Mouse (Mus musculus) liver, postnatal 0 days (tissue): ENCODE measurements at regions not wholly inside any gene's neighbourhood (a gene's known extent, or its start where the extent isn't known, plus 50 kb on each side); places are given as distances from the start of the nearest gene placed in this dataset.

Source experiments
- ATAC-seq: fragments of 200-750 bp; cut with Nextera tagmentation; 2 replicates; pipeline ENCODE4 v1.8.0; 2017; ENCODE audit warnings: mild to moderate bottlenecking, moderate library complexity
- DNase-seq: peaks from one replicate; pipeline ENCODE4 v3.0.0-alpha.2; 2016
- H3K27ac ChIP-seq: fragments of 300-500 bp; sonication (generic); 2 replicates; pipeline ENCODE4 v1.5.1; 2014; ENCODE audit warnings: antibody characterized with exemption, moderate library complexity, mild to moderate bottlenecking, low read depth
- H3K27me3 ChIP-seq: fragments of 300-500 bp; sonication (generic); 2 replicates; pipeline ENCODE4 v1.6.1; 2014; ENCODE audit warnings: low read length, control low read depth, mixed read lengths; ENCODE audit not compliant: insufficient read depth
- H3K36me3 ChIP-seq: fragments of 300-500 bp; sonication (generic); replicated peaks from 2 replicates; pipeline ENCODE4 v1.6.1; 2014; ENCODE audit warnings: mild to moderate bottlenecking, control low read depth, low read length, moderate library complexity, mixed read lengths; ENCODE audit not compliant: insufficient read depth
- H3K4me1 ChIP-seq: fragments of 300-500 bp; sonication (generic); 2 replicates; pipeline ENCODE4 v1.6.1; 2014; ENCODE audit warnings: antibody characterized with exemption, mild to moderate bottlenecking, control low read depth; ENCODE audit not compliant: insufficient read depth
- H3K4me2 ChIP-seq: fragments of 300-500 bp; sonication (generic); 2 replicates; pipeline ENCODE4 v1.6.1; 2014; ENCODE audit warnings: low read depth, mild to moderate bottlenecking, low read length, moderate library complexity, mixed read lengths
- H3K4me3 ChIP-seq: fragments of 300-500 bp; sonication (generic); 2 replicates; pipeline ENCODE4 v1.5.1; 2014; ENCODE audit warnings: low read depth, low read length
- H3K9ac ChIP-seq: fragments of 300-500 bp; sonication (generic); replicated peaks from 2 replicates; pipeline ENCODE4 v1.6.1; 2014; ENCODE audit warnings: mild to moderate bottlenecking, moderate library complexity
- H3K9me3 ChIP-seq: fragments of 300-500 bp; sonication (generic); 2 replicates; pipeline ENCODE4 v1.6.1; 2016; ENCODE audit warnings: mild to moderate bottlenecking, control low read depth, low read length, mixed read lengths
- CTCF ChIP-seq: sonication (generic); IDR thresholded peaks from 2 replicates; pipeline ENCODE4 v1.5.1; 2016; ENCODE audit warnings: antibody characterized with exemption, low read depth
- EP300 ChIP-seq: IDR thresholded peaks from 2 replicates; pipeline ENCODE4 v1.6.1; 2016; ENCODE audit warnings: antibody characterized with exemption, low read depth, mild to moderate bottlenecking
- WGBS: fragments of 180-500 bp; shearing (Covaris S2); extraction: QIAGEN DNeasy Blood & Tissue Kit; methylation state at CpG from one replicate; pipeline ENCODE4 v1.1.7; 2014; ENCODE audit not compliant: insufficient replicate concordance; 5-methylcytosine and 5-hydroxymethylcytosine counted together

DNA sequence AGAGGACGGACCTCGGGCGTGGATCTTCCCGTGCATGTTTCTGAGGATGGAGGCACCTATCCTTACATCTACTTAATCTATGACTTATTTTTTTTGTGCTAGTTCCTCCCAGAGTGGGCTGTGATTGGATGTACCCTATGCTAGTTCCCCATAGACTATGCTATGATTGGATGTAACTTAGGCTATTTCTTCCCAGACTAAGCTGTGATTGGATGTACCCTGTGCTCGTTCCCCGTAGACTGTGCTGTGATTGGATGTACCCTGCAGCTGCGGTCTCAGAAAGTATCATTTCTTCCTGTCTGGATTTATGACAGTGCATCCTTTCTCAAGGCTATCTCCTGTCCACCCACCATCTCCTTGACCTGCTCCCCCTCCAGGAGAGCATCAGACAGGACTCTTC is 410.2 kb downstream of the Ptpru start:
- no peaks in the 10 kb centered on the region for H3K9me3 ChIP-seq
- TF ChIP-seq EP300 (no peak), CTCF (no peak)
- H3K9ac ChIP-seq: no peak overlapping the region
- ATAC-seq (no peak), DNase-seq (no peak)
- H3K4me2 ChIP-seq: no peak overlapping the region
- no peak overlapping the region for H3K27ac ChIP-seq
- H3K27me3 ChIP-seq: no peaks in the 10 kb centered on the region
- WGBS: 87% methylated on average over 7 of the region's 7 CpGs
- no peaks in the 10 kb centered on the region for H3K36me3 ChIP-seq
- no peaks in the 10 kb centered on the region for H3K4me1 ChIP-seq
- no peak overlapping the region for H3K4me3 ChIP-seq

DNA sequence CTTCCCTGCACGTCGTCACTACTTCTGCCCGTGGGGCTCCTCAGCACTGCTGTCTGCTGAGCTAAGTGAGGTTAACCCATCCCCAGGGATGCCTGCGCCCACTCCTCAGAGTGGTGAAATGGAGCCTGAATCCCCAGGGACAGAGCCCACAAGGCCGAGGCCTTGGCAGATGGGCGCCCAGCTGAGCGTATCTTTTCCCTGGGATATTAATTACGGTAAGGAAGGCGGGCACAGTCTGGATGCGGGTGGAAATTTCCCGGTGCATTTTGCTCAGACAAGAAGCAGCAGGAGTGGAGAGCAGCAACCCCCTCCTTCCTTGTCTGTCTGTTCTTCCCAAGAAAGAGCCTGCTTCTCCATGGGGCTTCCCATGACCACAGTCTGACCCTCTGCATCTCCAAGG is 408.7 kb downstream of the Ptpru start:
- DNase-seq (no peak), ATAC-seq (no peak)
- no peak overlapping the region for H3K4me2 ChIP-seq
- H3K36me3 ChIP-seq: no peaks in the 10 kb centered on the region
- no peak for TF ChIP-seq CTCF
- TF ChIP-seq EP300: no peak
- no peaks in the 10 kb centered on the region for H3K9me3 ChIP-seq
- no peaks in the 10 kb centered on the region for H3K27me3 ChIP-seq
- no peak overlapping the region for H3K27ac ChIP-seq
- 77% methylated on average over 11 of the region's 11 CpGs for whole genome bisulfite sequencing
- no peaks in the 10 kb centered on the region for H3K4me1 ChIP-seq
- H3K9ac ChIP-seq: no peak overlapping the region
- no peak overlapping the region for H3K4me3 ChIP-seq

DNA sequence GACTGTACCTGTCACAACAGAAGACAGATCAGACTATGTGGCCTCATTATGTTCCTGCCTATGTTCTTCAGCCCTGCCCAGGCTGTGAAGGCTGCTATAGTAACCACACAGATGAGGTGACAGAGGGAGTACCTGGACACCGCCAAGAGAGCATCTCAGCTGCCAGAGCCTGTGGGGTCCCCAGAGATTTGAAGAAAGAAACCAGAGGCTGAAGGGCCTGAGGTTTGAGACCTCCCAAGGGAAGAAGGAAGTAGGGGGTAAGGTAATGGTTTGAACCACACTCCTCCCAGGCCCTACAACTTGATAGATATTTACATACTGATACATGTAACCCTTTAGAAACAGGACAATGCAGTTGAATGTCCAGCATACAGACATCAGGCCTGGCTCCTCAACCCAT is 407.7 kb downstream of the Ptpru start:
- no peak overlapping the region for H3K9ac ChIP-seq
- H3K27me3 ChIP-seq: no peaks in the 10 kb centered on the region
- 43% methylated on average over 1 of the region's 1 CpGs for WGBS
- no peaks in the 10 kb centered on the region for H3K36me3 ChIP-seq
- no peak for DNase-seq
- TF ChIP-seq CTCF: no peak
- no peak for TF ChIP-seq EP300
- no peaks in the 10 kb centered on the region for H3K9me3 ChIP-seq
- no peak overlapping the region for H3K4me2 ChIP-seq
- no peaks in the 10 kb centered on the region for H3K4me1 ChIP-seq
- H3K27ac ChIP-seq: no peak overlapping the region
- ATAC-seq: no peak
- no peak overlapping the region for H3K4me3 ChIP-seq

DNA sequence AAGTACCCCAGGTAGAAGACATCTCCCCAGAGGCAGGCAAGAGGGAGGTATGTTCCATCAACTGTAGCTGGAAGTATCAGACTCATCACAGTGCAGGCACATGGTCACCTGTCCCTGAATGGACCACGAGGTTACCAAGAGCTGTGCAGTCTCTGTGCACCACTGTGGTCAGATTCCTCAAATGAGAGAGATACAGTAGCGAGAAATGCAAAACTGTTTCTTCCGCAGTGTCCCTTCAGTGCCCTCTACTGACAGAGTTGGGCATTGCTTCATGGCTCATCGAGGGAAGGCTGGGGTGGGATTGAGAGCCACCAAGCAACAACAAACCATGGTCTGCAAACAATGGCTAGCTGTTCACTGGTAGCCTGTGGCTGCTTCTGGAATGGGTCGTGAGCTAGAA is 406.9 kb downstream of the Ptpru start:
- no peaks in the 10 kb centered on the region for H3K9me3 ChIP-seq
- H3K4me2 ChIP-seq: no peak overlapping the region
- no peaks in the 10 kb centered on the region for H3K36me3 ChIP-seq
- H3K4me1 ChIP-seq: no peaks in the 10 kb centered on the region
- H3K27ac ChIP-seq: no peak overlapping the region
- TF ChIP-seq EP300 (no peak), CTCF (peak; percentile 83)
- WGBS: 1% methylated on average over 5 of the region's 5 CpGs
- H3K4me3 ChIP-seq: no peak overlapping the region
- DNase-seq: peak; percentile 36
- H3K27me3 ChIP-seq: no peaks in the 10 kb centered on the region
- ATAC-seq: no peak
- no peak overlapping the region for H3K9ac ChIP-seq

DNA sequence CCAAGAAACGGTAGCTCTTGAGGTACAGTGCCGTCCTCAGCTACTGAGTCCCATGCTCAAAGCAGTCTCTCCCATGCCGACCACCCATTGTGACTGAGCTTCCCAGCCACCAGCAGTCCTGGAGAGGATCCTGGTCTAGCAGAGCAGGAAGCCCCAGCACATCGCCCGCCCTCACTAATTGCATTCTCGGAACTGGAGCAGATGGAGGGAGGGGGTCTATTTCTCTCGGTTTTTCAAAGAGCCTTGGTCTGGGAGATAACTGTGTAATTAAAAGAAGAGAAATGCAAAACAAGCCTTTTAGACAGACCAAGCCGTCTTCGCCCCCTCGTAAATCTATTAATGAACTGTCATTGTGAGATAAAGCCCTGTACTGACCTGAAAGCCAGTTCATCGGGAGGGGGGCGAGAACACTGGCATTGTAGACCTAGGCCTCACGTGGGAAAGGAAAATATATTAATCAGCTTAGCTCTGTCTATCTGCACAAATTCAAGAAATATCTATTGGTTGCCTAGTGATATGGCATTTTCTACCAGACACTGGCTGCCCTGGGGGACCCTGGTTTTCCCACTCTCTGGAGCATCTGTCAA is 405.4 kb downstream of the Ptpru start:
- DNase-seq (no peak), ATAC-seq (no peak)
- TF ChIP-seq EP300: no peak
- TF ChIP-seq CTCF: no peak
- no peaks in the 10 kb centered on the region for H3K4me1 ChIP-seq
- no peak overlapping the region for H3K9ac ChIP-seq
- no peak overlapping the region for H3K27ac ChIP-seq
- H3K27me3 ChIP-seq: no peaks in the 10 kb centered on the region
- H3K4me3 ChIP-seq: no peak overlapping the region
- H3K9me3 ChIP-seq: no peaks in the 10 kb centered on the region
- 63% methylated on average over 13 of the region's 13 CpGs for WGBS
- no peaks in the 10 kb centered on the region for H3K36me3 ChIP-seq
- no peak overlapping the region for H3K4me2 ChIP-seq

DNA sequence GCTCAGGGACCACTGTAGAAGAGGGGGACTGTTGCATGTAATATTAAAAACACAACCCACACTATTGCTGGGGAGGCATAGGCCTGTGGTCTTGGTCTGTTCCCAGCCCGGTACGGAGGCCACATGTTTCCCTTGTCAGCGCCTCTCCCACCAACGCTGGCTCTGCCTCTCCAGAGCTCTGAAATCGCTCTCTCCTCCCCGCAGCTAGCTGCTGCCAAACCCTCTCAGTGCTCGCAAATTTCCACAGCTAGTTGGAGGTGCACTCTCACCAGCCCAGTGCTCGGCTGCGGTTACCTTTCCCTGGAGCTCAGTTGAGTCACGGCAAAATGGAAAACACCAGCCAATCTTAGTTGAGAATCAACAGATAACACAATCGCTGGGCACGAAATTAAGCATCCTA is 402.9 kb downstream of the Ptpru start:
- no peak for TF ChIP-seq CTCF
- TF ChIP-seq EP300: no peak
- H3K9ac ChIP-seq: no peak overlapping the region
- no peak overlapping the region for H3K4me2 ChIP-seq
- no peaks in the 10 kb centered on the region for H3K9me3 ChIP-seq
- H3K4me1 ChIP-seq: no peaks in the 10 kb centered on the region
- DNase-seq (no peak), ATAC-seq (no peak)
- H3K27me3 ChIP-seq: no peaks in the 10 kb centered on the region
- H3K36me3 ChIP-seq: no peaks in the 10 kb centered on the region
- no peak overlapping the region for H3K4me3 ChIP-seq
- WGBS: 75% methylated on average over 12 of the region's 12 CpGs
- H3K27ac ChIP-seq: no peak overlapping the region

DNA sequence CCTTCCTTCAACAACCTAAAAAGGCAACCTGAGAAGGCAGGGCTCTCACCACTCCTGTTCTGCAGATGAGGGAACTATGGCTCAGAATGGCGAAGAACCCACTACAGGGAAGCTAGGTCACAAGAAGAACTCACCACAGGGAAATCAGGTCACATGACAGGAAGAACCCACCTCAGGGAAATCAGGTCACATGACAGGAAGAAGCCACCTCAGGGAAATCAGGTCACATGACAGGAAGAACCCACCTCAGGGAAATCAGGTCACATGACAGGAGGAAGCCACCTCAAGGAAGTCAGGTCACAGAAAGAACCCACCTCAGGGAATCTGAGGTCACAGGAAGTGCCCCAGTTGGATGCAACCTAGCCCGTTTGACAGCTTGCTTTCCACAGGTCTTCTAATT is 399.7 kb downstream of the Ptpru start:
- DNase-seq (no peak), ATAC-seq (no peak)
- Histone ChIP-seq H3K9me3 (no peaks in the 10 kb centered on the region), H3K4me1 (no peaks in the 10 kb centered on the region), H3K36me3 (no peaks in the 10 kb centered on the region), H3K27ac (no peak overlapping the region), H3K4me2 (no peak overlapping the region), H3K27me3 (no peaks in the 10 kb centered on the region), H3K4me3 (no peak overlapping the region), H3K9ac (no peak overlapping the region)
- TF ChIP-seq EP300: no peak
- TF ChIP-seq CTCF: no peak
- WGBS: 57% methylated on average over 2 of the region's 2 CpGs
